Mouse (Mus musculus): Measurements from ENCODE around the gene Irf2. TPM values are rescaled to one million over a fixed set of nuclear protein-coding genes. Genes with fewer than 3 reads are reported as not detected.

The Irf2 gene
- 6.6 and 8.6 TPM in 2 replicates for polyA plus RNA-seq (2012; rRNA removed)

GRCm38 (mm10) chr8:46739003-46739949 is at the start of gene Irf2:
Gene Irf2 (plus strand): TSS chr8:46739732.

Other genes starting within 250 kb of the Irf2 start
- 3.5 and 3.8 TPM in 2 replicates for gene Cenpu, start 187.7 kb upstream of the Irf2 start, polyA plus RNA-seq (2012; rRNA removed)
- gene Primpol, start 122.5 kb upstream of the Irf2 start, polyA plus RNA-seq (2012; rRNA removed), result 2.7 and 2.9 TPM in 2 replicates
- 16.1 and 17.8 TPM in 2 replicates for gene Casp3, start 122.4 kb upstream of the Irf2 start, polyA plus RNA-seq (2012; rRNA removed)
- gene Enpp6, start 247.2 kb downstream of the Irf2 start, polyA plus RNA-seq (2012; rRNA removed), result 0.38 and 0.55 TPM in 2 replicates